In genomic region chr11:120315832-120316689, GRCm38 (mm10) we compare ENCODE assay signal across 8 mouse cellular contexts. TPM values are rescaled to one million over a fixed set of nuclear protein-coding genes. Genes with fewer than 3 reads are reported as not detected.
DNase-seq lines count a peak whose midpoint lies in the region; ATAC-seq and TF ChIP-seq lines count a peak whose summit lies in the region.

No protein-coding gene starts in this region.

- no peaks in the 10 kb centered on the region for H3K36me3 ChIP-seq in hindbrain, embryonic 10.5 days
- no peaks in the 10 kb centered on the region for H3K36me3 ChIP-seq in lung, embryonic 15.5 days

- H3K27ac ChIP-seq in hindbrain, embryonic 10.5 days, result peak overlapping the region; percentile 95
- peak overlapping the region; percentile 99 for H3K27ac ChIP-seq in lung, embryonic 15.5 days
- H3K27ac ChIP-seq in olfactory bulb, adult 2 months (ENCODE audit: insufficient read depth, low read depth, low read length), result peak overlapping the region; percentile 94

- 5% methylated on average over 37 of the region's 37 CpGs for WGBS in hindbrain, embryonic 10.5 days
- 4% methylated on average over 28 of the region's 37 CpGs for WGBS in lung, embryonic 15.5 days
- under 1% methylated on average over 37 of the region's 37 CpGs for WGBS in olfactory bulb, adult 2 months

- peak; percentile 93 for TF ChIP-seq POLR2A in olfactory bulb, adult 2 months (IDR thresholded peaks at IDR 0.05; ENCODE audit: insufficient read depth, low read depth, low read length)

- ATAC-seq in frontal cortex, adult (ENCODE audit: low TSS enrichment), result peak; percentile 97
- peak; percentile 96 for ATAC-seq in lung, embryonic 15.5 days (ENCODE audit: borderline replicate concordance, extremely low read depth, low FRiP score, low TSS enrichment)

- DNase-seq in Muller cell, postnatal 12 days (ENCODE audit: inconsistent ontology term), result peak; percentile 97
- peak; percentile 96 for DNase-seq in cerebellum, adult 9-10 months
- peak; percentile 94 for DNase-seq in hindbrain, embryonic 10.5 days (ENCODE audit: low spot score)
- DNase-seq in layer of hippocampus, adult 9-10 months (ENCODE audit: low spot score), result peak; percentile 89
- DNase-seq in thymus, adult 18-20 months, result peak; percentile 83 to 89

- no peaks in the 10 kb centered on the region for H3K27me3 ChIP-seq in hindbrain, embryonic 10.5 days (ENCODE audit: insufficient read depth, poor library complexity, severe bottlenecking)
- no peaks in the 10 kb centered on the region for H3K27me3 ChIP-seq in lung, embryonic 15.5 days

- no peak for TF ChIP-seq CTCF in olfactory bulb, adult 2 months (IDR thresholded peaks at IDR 0.05; ENCODE audit: insufficient read depth, low read depth, low read length)

- H3K4me2 ChIP-seq in lung, embryonic 15.5 days, result peak overlapping the region; percentile 91

- H3K9me3 ChIP-seq in hindbrain, embryonic 10.5 days, result 0 out of 2 replicates have a peak, but pooled peaks cover 2% of the 10 kb centered on the region
- H3K9me3 ChIP-seq in lung, embryonic 15.5 days, result no peaks in the 10 kb centered on the region

- peak overlapping the region; percentile 64 for H3K4me3 ChIP-seq in hindbrain, embryonic 10.5 days
- peak overlapping the region; percentile 53 for H3K4me3 ChIP-seq in lung, embryonic 15.5 days
- H3K4me3 ChIP-seq in olfactory bulb, adult 2 months (ENCODE audit: insufficient read depth, low read depth, low read length), result peak overlapping the region; percentile 59

- H3K4me1 ChIP-seq in hindbrain, embryonic 10.5 days (replicated peaks), result peaks cover 54% of the 10 kb centered on the region
- H3K4me1 ChIP-seq in lung, embryonic 15.5 days, result peaks cover 44% of the 10 kb centered on the region
- H3K4me1 ChIP-seq in olfactory bulb, adult 2 months (ENCODE audit: control insufficient read depth, insufficient read depth, low read length), result peaks cover 18% of the 10 kb centered on the region

- H3K9ac ChIP-seq in lung, embryonic 15.5 days, result peak overlapping the region; percentile 79

RNA-seq across cellular contexts. Expression of gene Actg1, which starts 32.3 kb away (rescaled TPM):
- polyA plus RNA-seq in hindbrain, embryonic 10.5 days (2016; fragmentation: Nextera tagmentation; extraction: Ambion mirVana), result 3,119 and 3,536 TPM in 2 replicates
- 2,618 and 2,638 TPM in 2 replicates for polyA plus RNA-seq in lung, embryonic 15.5 days (2015; fragmentation: Nextera tagmentation; extraction: Ambion mirVana)
- 702 and 785 TPM in 2 replicates for polyA plus RNA-seq in olfactory bulb, adult 2 months (2012; ENCODE audit: insufficient read depth, insufficient read length, low replicate concordance, missing spikeins)

RNA-seq across cellular contexts. Expression of gene Fscn2, which starts 45.3 kb away (rescaled TPM):
- 0.50 and 0.77 TPM in 2 replicates for polyA plus RNA-seq in hindbrain, embryonic 10.5 days (2016; fragmentation: Nextera tagmentation; extraction: Ambion mirVana)
- 0.38 and 0.56 TPM in 2 replicates for polyA plus RNA-seq in lung, embryonic 15.5 days (2015; fragmentation: Nextera tagmentation; extraction: Ambion mirVana)
- polyA plus RNA-seq in olfactory bulb, adult 2 months (2012; ENCODE audit: insufficient read depth, insufficient read length, low replicate concordance, missing spikeins), result not detected in 2 replicates

Comparison
In these comparisons a context has a peak if more than half of its experiments do, and no peak if none do; other contexts are left out.
1. Peak in every context shown above with its lines: DNase-seq, ATAC-seq, H3K4me3 ChIP-seq and H3K27ac ChIP-seq.